Mouse (Mus musculus) retina, postnatal 1 day (tissue): ENCODE results near the gene Rhox8.
A peak's percentile ranks its signal among the peaks of the same experiment; 100 is the strongest.
"Not testable (repeated sequence)": the region's sequence is repeated elsewhere in the genome, so short reads cannot be mapped to it uniquely, and the experiment has no call there.

Experiments
- DNase-seq: peaks from one replicate; pipeline ENCODE4 v3.0.0-alpha.2; 2012

Gene Rhox8

GRCm38 (mm10) chrX:37878844-37879243 lies at the start of gene Rhox8:
Gene Rhox8, minus strand, starts transcription at chrX:37878944.
- DNase-seq: no peak

- no peak for DNase-seq
Observed at GRCm38 (mm10) chrX:37916311-37916710, 37.6 kb upstream of the Rhox8 start.

DNA sequence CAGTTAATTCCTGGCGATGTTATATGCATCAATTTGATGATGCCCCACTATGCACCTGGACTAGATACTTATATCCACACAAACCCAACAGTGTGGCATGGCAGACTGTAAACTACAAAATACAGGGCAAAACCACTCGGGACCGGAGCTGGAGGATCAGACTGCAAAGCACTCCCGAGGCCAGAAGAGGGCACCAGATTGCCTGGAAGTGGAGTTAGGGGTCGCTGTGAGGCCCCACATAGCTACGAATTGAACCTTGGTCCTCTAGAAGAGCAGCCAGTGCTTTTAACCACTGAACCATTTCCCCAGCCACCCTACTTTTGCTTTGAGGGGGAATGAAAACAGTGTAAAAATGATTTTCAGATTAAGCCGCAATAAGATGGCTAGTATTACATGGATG lies 29.8 kb upstream of the Rhox8 start:
- peak; percentile 10 for DNase-seq

DNA sequence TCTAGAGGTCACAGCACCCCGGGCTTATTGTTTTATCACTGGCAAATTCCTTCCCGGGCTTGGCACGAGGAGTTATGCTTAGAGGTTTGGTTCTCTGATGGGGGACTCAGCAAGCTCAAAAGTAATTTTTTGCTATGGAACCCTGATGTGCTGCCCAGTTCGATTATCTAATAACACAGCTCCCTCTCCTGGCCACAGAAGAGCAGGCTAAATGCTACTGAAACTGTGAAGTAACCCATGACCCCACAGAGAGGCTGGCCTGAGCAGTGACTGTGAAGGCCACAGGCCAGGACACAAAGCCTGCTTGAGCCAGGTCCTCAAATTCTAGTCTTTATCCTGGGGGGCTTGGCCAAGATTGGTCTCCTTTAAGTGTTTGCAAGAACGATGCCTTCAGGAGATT lies 25.0 kb upstream of the Rhox8 start:
- DNase-seq: peak; percentile 3

DNA sequence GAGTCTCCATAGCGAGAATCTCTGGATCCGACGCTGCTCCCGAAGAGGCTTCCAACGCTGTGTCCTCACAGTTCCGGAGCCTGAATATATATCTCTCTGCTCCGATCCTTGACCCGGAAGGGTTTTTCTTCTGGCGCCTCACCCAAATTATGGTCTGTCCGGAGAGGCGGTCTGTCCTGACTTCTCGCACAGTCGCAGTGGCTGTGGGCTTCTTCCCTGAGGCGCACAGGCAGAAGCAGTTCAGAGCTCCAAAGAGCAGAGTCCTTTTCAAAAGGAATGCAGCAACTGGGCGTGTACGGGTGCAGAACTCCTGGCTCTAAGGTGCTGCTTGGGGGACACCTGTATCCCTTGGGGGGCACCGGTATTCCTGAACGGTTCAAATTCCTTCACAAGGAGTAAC lies 22.9 kb upstream of the Rhox8 start, which contains the start of gene Rhox9:
TSS of gene Rhox9 (minus strand) at position 101 of the 400 bp plus-strand sequence.
- DNase-seq: not testable (repeated sequence)

GRCm38 (mm10) chrX:37897132-37897531 lies 18.4 kb upstream of the Rhox8 start, which contains the start of gene Rhox7b:
Gene Rhox7b, minus strand, starts transcription at chrX:37897232.
- DNase-seq: not testable (repeated sequence)

GRCm38 (mm10) chrX:37871641-37872040 lies 7.1 kb downstream of the Rhox8 start:
- DNase-seq: no peak

- DNase-seq: not testable (repeated sequence)
Observed at GRCm38 (mm10) chrX:37831386-37831785, 47.4 kb downstream of the Rhox8 start, which contains the start of gene Rhox7a. Gene Rhox7a, plus strand, starts transcription at chrX:37831686.

- not testable (repeated sequence) for DNase-seq
Observed at GRCm38 (mm10) chrX:37826610-37827009, 52.1 kb downstream of the Rhox8 start, which contains the start of gene Rhox6. Gene Rhox6, plus strand, starts transcription at chrX:37826910.
